Mouse (Mus musculus): ENCODE results near the gene Colgalt2. TPM values are rescaled to one million over a fixed set of nuclear protein-coding genes. Genes with fewer than 3 reads are reported as not detected.

Gene Colgalt2
- polyA plus RNA-seq, 1 experiment from 2014 or later, result 2.1 TPM

DNA sequence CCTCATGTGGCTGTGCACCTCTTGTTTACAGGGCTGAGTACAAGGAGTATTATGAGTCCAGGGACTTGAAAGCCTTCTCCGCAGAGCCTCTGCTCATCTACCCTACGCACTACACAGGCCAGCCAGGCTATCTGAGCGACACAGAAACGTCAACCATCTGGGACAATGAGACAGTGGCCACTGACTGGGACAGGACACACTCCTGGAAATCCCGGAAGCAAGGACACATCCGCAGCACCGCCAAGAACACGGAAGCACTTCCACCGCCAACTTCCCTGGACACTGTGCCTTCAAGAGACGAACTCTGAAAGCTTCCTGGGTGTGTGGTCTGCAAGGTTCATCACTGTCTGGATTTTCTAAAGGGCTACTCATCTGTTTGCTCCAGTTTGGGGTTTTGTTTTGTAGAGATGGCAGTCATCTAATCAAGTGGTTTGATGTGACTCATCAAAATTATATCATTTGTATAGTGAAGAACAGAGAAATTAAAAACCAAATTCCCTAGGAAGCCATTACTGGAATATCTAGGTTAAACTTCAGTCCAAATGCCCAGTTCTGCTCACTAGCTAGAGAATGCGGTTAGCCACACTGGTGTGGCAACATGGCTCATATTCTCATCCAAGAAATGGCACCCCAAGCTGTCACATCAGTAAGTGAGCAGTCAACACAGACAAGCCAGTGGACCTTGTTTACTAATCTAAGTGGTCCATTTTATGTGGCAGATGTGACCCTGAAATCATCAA lies 109.0 kb downstream of the Colgalt2 start:
- Histone ChIP-seq H3K36me3 (ENCODE audit: control insufficient read depth, insufficient read depth, low read length) (no peaks in the 10 kb centered on the region), H3K27me3 (ENCODE audit: control insufficient read depth, insufficient read depth, low read length) (no peaks in the 10 kb centered on the region), H3K27ac (ENCODE audit: low read length) (no peak overlapping the region), H3K4me3 (ENCODE audit: low read depth, low read length) (no peak overlapping the region), H3K4me1 (ENCODE audit: control insufficient read depth, insufficient read depth, low read length) (no peaks in the 10 kb centered on the region), H3K4me2 (replicated peaks; ENCODE audit: low read depth, low read length) (no peak overlapping the region), H3K9ac (replicated peaks; ENCODE audit: low read depth, low read length) (no peak overlapping the region), H3K9me3 (ENCODE audit: control insufficient read depth, low read depth, low read length) (no peaks in the 10 kb centered on the region)
- WGBS, result 95% methylated on average over 11 of the region's 11 CpGs
- ATAC-seq (ENCODE audit: insufficient number of reproducible peaks, insufficient read depth, low FRiP score, low read depth), result no peak

DNA sequence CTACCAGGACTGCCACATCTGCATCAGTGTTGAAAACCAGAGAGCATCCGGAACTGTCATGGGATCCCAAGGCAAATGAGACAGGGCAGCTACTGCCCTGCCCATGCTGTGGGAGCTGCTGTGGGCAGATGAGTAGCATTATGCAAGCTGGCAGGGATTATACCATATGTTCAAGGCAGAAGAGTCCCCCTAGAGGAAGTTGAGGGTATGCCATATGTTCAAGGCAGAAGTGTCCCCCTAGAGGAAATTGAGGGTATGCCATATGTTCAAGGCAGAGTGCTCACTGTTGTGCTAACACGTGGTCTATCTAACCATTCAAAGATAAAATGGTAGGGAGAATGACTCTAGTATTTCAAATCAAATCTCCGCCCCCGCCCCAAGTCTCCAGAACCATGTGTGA lies 111.6 kb downstream of the Colgalt2 start:
- H3K27me3 ChIP-seq (ENCODE audit: control insufficient read depth, insufficient read depth, low read length), result no peaks in the 10 kb centered on the region
- peaks cover under 1% of the 10 kb centered on the region; the same call in 1 of the 2 replicates for H3K36me3 ChIP-seq (ENCODE audit: control insufficient read depth, insufficient read depth, low read length)
- H3K4me2 ChIP-seq (replicated peaks; ENCODE audit: low read depth, low read length), result no peak overlapping the region
- no peak overlapping the region for H3K9ac ChIP-seq (replicated peaks; ENCODE audit: low read depth, low read length)
- no peak overlapping the region for H3K4me3 ChIP-seq (ENCODE audit: low read depth, low read length)
- no peaks in the 10 kb centered on the region for H3K9me3 ChIP-seq (ENCODE audit: control insufficient read depth, low read depth, low read length)
- H3K4me1 ChIP-seq (ENCODE audit: control insufficient read depth, insufficient read depth, low read length), result no peaks in the 10 kb centered on the region
- no peak overlapping the region for H3K27ac ChIP-seq (ENCODE audit: low read length)
- 75% methylated on average over 4 of the region's 4 CpGs for WGBS
- ATAC-seq (ENCODE audit: insufficient number of reproducible peaks, insufficient read depth, low FRiP score, low read depth), result no peak; the same call in 1 of the 2 replicates

DNA sequence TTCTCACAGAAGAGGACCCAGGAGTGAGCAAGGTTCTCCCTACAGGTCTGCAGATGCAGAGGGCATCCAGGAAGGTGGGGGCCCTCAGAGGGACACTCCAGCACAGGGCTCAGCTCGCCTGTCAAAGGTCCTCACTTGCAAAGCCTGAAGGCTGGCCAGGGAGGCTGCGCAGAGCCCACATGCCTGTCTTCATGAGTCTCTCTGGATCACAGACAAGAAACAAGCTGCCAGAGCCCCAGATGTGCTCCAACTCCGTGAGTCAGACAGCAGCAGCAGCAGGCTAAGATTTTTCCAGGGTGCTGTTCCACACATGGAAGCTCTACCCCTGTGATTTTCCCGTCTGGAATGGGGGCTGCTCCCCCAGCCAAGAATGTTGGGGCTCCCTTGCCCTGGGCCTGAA lies 114.6 kb downstream of the Colgalt2 start:
- Histone ChIP-seq H3K27ac (ENCODE audit: low read length) (peak overlapping the region; percentile 21; the same call in 1 of the 2 replicates), H3K9me3 (ENCODE audit: control insufficient read depth, low read depth, low read length) (no peaks in the 10 kb centered on the region), H3K36me3 (ENCODE audit: control insufficient read depth, insufficient read depth, low read length) (peaks cover 12% of the 10 kb centered on the region), H3K27me3 (ENCODE audit: control insufficient read depth, insufficient read depth, low read length) (no peaks in the 10 kb centered on the region), H3K4me1 (ENCODE audit: control insufficient read depth, insufficient read depth, low read length) (no peaks in the 10 kb centered on the region), H3K4me2 (replicated peaks; ENCODE audit: low read depth, low read length) (no peak overlapping the region), H3K4me3 (ENCODE audit: low read depth, low read length) (no peak overlapping the region), H3K9ac (replicated peaks; ENCODE audit: low read depth, low read length) (no peak overlapping the region)
- WGBS, result 45% methylated on average over 4 of the region's 4 CpGs
- no peak for ATAC-seq (ENCODE audit: insufficient number of reproducible peaks, insufficient read depth, low FRiP score, low read depth)

DNA sequence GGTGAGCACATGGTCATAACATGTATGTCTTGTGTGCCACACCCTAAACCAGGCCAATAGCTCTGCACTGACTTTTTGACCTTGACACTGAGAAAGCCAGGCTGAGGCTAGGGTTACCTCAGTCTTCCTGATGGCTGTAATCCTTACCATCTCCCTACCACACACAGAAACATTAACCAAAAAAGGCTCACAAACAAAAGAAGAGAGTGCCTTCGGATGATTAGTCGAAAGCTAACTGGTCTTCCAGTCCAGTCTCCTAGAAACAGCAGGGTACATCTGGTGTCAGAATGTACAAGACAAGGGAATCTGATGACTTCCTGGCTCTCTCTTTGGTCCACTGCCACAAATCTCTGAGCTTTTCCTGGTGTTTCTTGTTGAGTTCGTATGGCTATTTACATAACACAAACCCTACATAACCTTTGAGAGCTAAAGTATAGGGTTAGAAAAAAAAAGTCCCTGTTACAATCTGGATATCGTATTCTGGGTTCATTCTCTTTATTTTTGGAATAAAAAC lies 117.5 kb downstream of the Colgalt2 start:
- Histone ChIP-seq H3K9me3 (ENCODE audit: control insufficient read depth, low read depth, low read length) (no peaks in the 10 kb centered on the region), H3K4me3 (ENCODE audit: low read depth, low read length) (no peak overlapping the region), H3K4me1 (ENCODE audit: control insufficient read depth, insufficient read depth, low read length) (no peaks in the 10 kb centered on the region), H3K36me3 (ENCODE audit: control insufficient read depth, insufficient read depth, low read length) (peaks cover 17% of the 10 kb centered on the region), H3K4me2 (replicated peaks; ENCODE audit: low read depth, low read length) (no peak overlapping the region), H3K27me3 (ENCODE audit: control insufficient read depth, insufficient read depth, low read length) (no peaks in the 10 kb centered on the region), H3K27ac (ENCODE audit: low read length) (no peak overlapping the region), H3K9ac (replicated peaks; ENCODE audit: low read depth, low read length) (no peak overlapping the region)
- 60% methylated on average over 4 of the region's 4 CpGs for WGBS
- no peak for ATAC-seq (ENCODE audit: insufficient number of reproducible peaks, insufficient read depth, low FRiP score, low read depth)

DNA sequence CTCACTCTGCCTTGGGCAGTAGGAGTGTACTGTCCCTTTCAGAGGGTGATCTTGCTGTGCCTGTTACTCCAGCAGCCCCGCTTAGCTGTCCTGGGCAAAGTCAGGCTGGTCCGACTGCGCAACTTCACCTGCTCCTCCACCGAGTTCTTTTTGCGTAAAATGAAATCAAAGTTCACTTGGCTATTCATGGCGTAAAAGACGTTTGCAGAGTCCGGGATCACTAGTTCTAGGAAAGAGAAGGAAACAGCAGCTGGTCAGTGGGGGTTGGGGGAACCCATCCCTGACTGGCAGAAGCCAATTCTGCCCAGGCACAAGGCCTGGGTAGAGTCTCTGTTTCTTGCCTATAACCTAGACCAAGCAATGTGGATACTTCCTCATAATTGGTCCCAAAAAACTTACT lies 119.3 kb downstream of the Colgalt2 start:
- no peaks in the 10 kb centered on the region for H3K4me1 ChIP-seq (ENCODE audit: control insufficient read depth, insufficient read depth, low read length)
- no peak overlapping the region for H3K4me3 ChIP-seq (ENCODE audit: low read depth, low read length)
- no peak for ATAC-seq (ENCODE audit: insufficient number of reproducible peaks, insufficient read depth, low FRiP score, low read depth)
- no peak overlapping the region for H3K27ac ChIP-seq (ENCODE audit: low read length)
- 92% methylated on average over 8 of the region's 8 CpGs for WGBS
- no peak overlapping the region for H3K4me2 ChIP-seq (replicated peaks; ENCODE audit: low read depth, low read length)
- H3K36me3 ChIP-seq (ENCODE audit: control insufficient read depth, insufficient read depth, low read length), result peaks cover 17% of the 10 kb centered on the region
- no peaks in the 10 kb centered on the region for H3K27me3 ChIP-seq (ENCODE audit: control insufficient read depth, insufficient read depth, low read length)
- no peaks in the 10 kb centered on the region for H3K9me3 ChIP-seq (ENCODE audit: control insufficient read depth, low read depth, low read length)
- H3K9ac ChIP-seq (replicated peaks; ENCODE audit: low read depth, low read length), result no peak overlapping the region

DNA sequence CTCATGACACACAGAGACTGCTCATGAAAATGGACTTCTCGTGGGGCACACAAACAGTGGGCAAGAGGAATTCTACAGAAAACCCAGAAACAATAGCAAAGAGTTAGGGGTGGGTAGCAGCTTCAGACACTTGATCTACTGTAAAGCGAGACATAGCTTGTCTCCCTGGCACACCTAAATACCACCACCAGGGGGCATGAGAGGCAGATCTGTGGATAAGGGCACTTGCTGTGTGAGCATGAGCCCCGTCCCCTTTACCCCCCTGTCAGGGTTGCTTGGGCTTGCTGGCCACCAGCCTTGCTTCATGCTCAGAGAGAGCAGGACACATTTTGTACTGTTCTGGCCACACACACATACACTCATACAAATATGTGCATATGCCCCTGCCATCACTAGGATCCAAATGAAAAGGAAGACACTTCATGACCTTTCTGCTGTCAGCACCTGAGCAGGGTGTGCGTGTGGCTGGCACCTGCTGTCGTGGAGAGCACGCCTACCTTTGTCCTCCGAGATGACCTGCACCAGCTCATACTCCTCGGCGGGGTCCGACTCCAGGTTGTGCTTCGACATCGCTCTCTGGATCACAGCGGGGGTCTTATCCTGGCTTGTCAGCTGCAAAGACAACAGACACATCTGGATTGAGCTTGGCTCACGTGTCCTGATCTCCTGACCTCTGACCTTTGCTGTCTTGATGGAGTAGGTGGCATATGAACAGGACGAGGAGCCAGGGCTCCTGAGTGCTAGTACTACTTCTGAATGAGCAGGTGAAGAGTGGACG lies 121.4 kb downstream of the Colgalt2 start:
- Histone ChIP-seq H3K4me1 (ENCODE audit: control insufficient read depth, insufficient read depth, low read length) (0 out of 2 replicates have a peak, but pooled peaks cover 3% of the 10 kb centered on the region), H3K36me3 (ENCODE audit: control insufficient read depth, insufficient read depth, low read length) (peaks cover 25% of the 10 kb centered on the region), H3K27ac (ENCODE audit: low read length) (no peak overlapping the region), H3K4me2 (replicated peaks; ENCODE audit: low read depth, low read length) (no peak overlapping the region), H3K9ac (replicated peaks; ENCODE audit: low read depth, low read length) (no peak overlapping the region), H3K9me3 (ENCODE audit: control insufficient read depth, low read depth, low read length) (no peaks in the 10 kb centered on the region), H3K4me3 (ENCODE audit: low read depth, low read length) (no peak overlapping the region), H3K27me3 (ENCODE audit: control insufficient read depth, insufficient read depth, low read length) (no peaks in the 10 kb centered on the region)
- no peak for ATAC-seq (ENCODE audit: insufficient number of reproducible peaks, insufficient read depth, low FRiP score, low read depth)
- 79% methylated on average over 16 of the region's 16 CpGs for WGBS

DNA sequence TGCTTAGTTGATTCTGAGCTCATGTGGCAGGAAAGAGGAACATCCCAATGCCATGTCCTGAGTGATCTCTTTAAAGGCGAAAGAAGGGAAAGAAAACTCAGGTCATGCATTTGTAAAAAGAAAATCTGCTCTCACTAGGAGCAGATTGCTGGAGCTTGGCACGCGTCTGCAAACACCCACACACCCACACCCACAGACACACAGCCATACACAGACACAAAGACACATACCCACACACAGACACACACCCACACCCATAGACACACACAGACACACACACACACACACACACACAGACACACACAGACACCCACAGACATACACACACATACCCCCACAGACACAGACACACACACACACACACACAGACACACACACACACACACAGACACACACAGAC lies 122.6 kb downstream of the Colgalt2 start:
- Histone ChIP-seq H3K4me2 (replicated peaks; ENCODE audit: low read depth, low read length) (no peak overlapping the region), H3K36me3 (ENCODE audit: control insufficient read depth, insufficient read depth, low read length) (peaks cover 25% of the 10 kb centered on the region), H3K9me3 (ENCODE audit: control insufficient read depth, low read depth, low read length) (no peaks in the 10 kb centered on the region), H3K27ac (ENCODE audit: low read length) (no peak overlapping the region), H3K4me3 (ENCODE audit: low read depth, low read length) (no peak overlapping the region), H3K9ac (replicated peaks; ENCODE audit: low read depth, low read length) (no peak overlapping the region), H3K27me3 (ENCODE audit: control insufficient read depth, insufficient read depth, low read length) (no peaks in the 10 kb centered on the region), H3K4me1 (ENCODE audit: control insufficient read depth, insufficient read depth, low read length) (0 out of 2 replicates have a peak, but pooled peaks cover 3% of the 10 kb centered on the region)
- 93% methylated on average over 3 of the region's 3 CpGs for whole genome bisulfite sequencing
- ATAC-seq (ENCODE audit: insufficient number of reproducible peaks, insufficient read depth, low FRiP score, low read depth), result no peak

DNA sequence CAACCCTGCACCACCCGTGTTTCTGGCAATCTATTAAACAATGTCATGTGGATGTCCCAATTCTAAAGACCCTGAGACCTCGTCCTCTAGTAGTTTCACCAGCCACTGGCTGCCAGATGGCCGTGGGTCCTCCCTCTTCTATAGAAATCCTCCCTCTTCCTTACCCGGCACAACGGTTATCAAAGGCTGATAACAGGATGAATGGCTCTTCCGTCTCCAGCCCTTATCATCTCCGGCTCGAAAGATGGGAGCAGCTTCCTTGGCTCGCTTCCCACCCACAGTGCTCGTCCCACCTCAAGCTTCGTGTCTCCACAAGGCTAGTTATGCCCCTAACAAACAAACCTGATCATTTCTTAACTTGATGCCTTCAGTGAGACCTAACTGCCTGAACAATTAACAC lies 123.7 kb downstream of the Colgalt2 start:
- H3K27ac ChIP-seq (ENCODE audit: low read length), result no peak overlapping the region
- H3K4me3 ChIP-seq (ENCODE audit: low read depth, low read length), result no peak overlapping the region
- H3K9ac ChIP-seq (replicated peaks; ENCODE audit: low read depth, low read length), result no peak overlapping the region
- no peaks in the 10 kb centered on the region for H3K9me3 ChIP-seq (ENCODE audit: control insufficient read depth, low read depth, low read length)
- no peaks in the 10 kb centered on the region for H3K27me3 ChIP-seq (ENCODE audit: control insufficient read depth, insufficient read depth, low read length)
- WGBS, result 62% methylated on average over 11 of the region's 11 CpGs
- 0 out of 2 replicates have a peak, but pooled peaks cover 3% of the 10 kb centered on the region for H3K4me1 ChIP-seq (ENCODE audit: control insufficient read depth, insufficient read depth, low read length)
- H3K4me2 ChIP-seq (replicated peaks; ENCODE audit: low read depth, low read length), result no peak overlapping the region
- H3K36me3 ChIP-seq (ENCODE audit: control insufficient read depth, insufficient read depth, low read length), result peaks cover 30% of the 10 kb centered on the region
- ATAC-seq (ENCODE audit: insufficient number of reproducible peaks, insufficient read depth, low FRiP score, low read depth), result no peak

Measured in stomach, embryonic 14.5 days (tissue).